ENCODE assay signal across 14 mouse cellular contexts in the genomic region with DNA sequence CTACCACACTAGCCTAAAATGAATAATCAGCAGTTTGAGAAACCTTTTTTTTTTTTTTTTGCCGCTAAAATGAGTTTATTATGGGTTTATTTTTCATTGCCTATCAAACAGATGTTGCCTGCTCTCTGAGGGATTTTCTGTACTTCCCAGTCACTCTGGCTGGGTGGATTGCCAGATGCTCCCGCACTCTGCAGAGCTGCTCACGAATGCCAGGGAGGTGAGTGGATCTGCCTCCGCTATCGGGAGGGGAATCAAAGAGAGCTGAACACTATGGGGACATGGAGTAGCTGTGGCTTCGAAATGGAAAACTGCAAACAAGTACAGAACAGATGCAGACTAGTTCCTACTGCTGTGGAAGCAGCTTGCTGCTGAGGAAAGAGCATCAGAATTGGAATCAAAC.
DNase-seq lines count a peak whose midpoint lies in the region; ATAC-seq and TF ChIP-seq lines count a peak whose summit lies in the region.
"Had no signal": no experiment of that assay in that cellular context is flagged by ENCODE, and none has a peak within 500 bp of the region (broad histone marks: within the 10 kb centered on the region; RNA-seq: fewer than 3 reads in every experiment).

No protein-coding gene starts in this region.

- H3K27me3 ChIP-seq in hindbrain, embryonic 14.5 days (ENCODE audit: control insufficient read depth, insufficient read depth, low read length), result no peaks in the 10 kb centered on the region
- H3K27me3 ChIP-seq in hindbrain, embryonic 12.5 days, result no peaks in the 10 kb centered on the region
- no peaks in the 10 kb centered on the region for H3K27me3 ChIP-seq in embryonic facial prominence, embryonic 15.5 days
- no peaks in the 10 kb centered on the region for H3K27me3 ChIP-seq in limb, embryonic 10.5 days (ENCODE audit: low read depth, poor library complexity, severe bottlenecking)
- H3K27me3 ChIP-seq: lung, embryonic 15.5 days had no signal

- H3K27ac ChIP-seq in hindbrain, embryonic 14.5 days, result no peak overlapping the region
- H3K27ac ChIP-seq in hindbrain, embryonic 12.5 days, result no peak overlapping the region
- no peak overlapping the region; the same call in 1 of the 2 replicates for H3K27ac ChIP-seq in embryonic facial prominence, embryonic 15.5 days (replicated peaks)
- H3K27ac ChIP-seq in limb, embryonic 10.5 days, result no peak overlapping the region
- H3K27ac ChIP-seq: lung, embryonic 15.5 days had no signal

- H3K4me2 ChIP-seq in hindbrain, embryonic 14.5 days (replicated peaks), result no peak overlapping the region
- no peak overlapping the region for H3K4me2 ChIP-seq in hindbrain, embryonic 12.5 days (replicated peaks)
- H3K4me2 ChIP-seq in embryonic facial prominence, embryonic 15.5 days (replicated peaks), result 0 out of 2 replicates have a peak overlapping the region, but pooled peaks have one; percentile 17
- H3K4me2 ChIP-seq: lung, embryonic 15.5 days had no signal

- H3K9me3 ChIP-seq in hindbrain, embryonic 14.5 days (ENCODE audit: control insufficient read depth, low read length), result no peaks in the 10 kb centered on the region
- H3K9me3 ChIP-seq in hindbrain, embryonic 12.5 days (replicated peaks), result no peaks in the 10 kb centered on the region
- H3K9me3 ChIP-seq in embryonic facial prominence, embryonic 15.5 days (replicated peaks), result no peaks in the 10 kb centered on the region
- H3K9me3 ChIP-seq in limb, embryonic 10.5 days (replicated peaks), result no peaks in the 10 kb centered on the region
- H3K9me3 ChIP-seq: lung, embryonic 15.5 days had no signal

- no peaks in the 10 kb centered on the region for H3K36me3 ChIP-seq in hindbrain, embryonic 14.5 days (replicated peaks; ENCODE audit: control insufficient read depth, insufficient read depth)
- no peaks in the 10 kb centered on the region for H3K36me3 ChIP-seq in hindbrain, embryonic 12.5 days
- H3K36me3 ChIP-seq in embryonic facial prominence, embryonic 15.5 days, result no peaks in the 10 kb centered on the region
- H3K36me3 ChIP-seq in limb, embryonic 10.5 days, result no peaks in the 10 kb centered on the region
- H3K36me3 ChIP-seq: lung, embryonic 15.5 days had no signal

- no peak for TF ChIP-seq CTCF in brain, embryonic 14.5 days (IDR thresholded peaks at IDR 0.05; ENCODE audit: borderline replicate concordance, extremely low read depth, insufficient read depth, insufficient read length)

- WGBS in hindbrain, embryonic 14.5 days, result 67% methylated on average over 6 of the region's 6 CpGs
- 63% methylated on average over 6 of the region's 6 CpGs for WGBS in hindbrain, embryonic 12.5 days
- 32% methylated on average over 6 of the region's 6 CpGs for WGBS in embryonic facial prominence, embryonic 15.5 days
- 86% methylated on average over 6 of the region's 6 CpGs for WGBS in limb, embryonic 10.5 days

- no peak for TF ChIP-seq POLR2A in brain, embryonic 14.5 days (IDR thresholded peaks at IDR 0.05; ENCODE audit: borderline replicate concordance, extremely low read depth, insufficient read depth, insufficient read length, poor library complexity, severe bottlenecking)

- ATAC-seq in hindbrain, embryonic 14.5 days (ENCODE audit: low FRiP score), result peak; percentile 87
- ATAC-seq in hindbrain, embryonic 12.5 days (ENCODE audit: low FRiP score), result no peak; the same call in 1 of the 2 replicates
- ATAC-seq in embryonic facial prominence, embryonic 15.5 days (ENCODE audit: insufficient number of reproducible peaks, low FRiP score, low TSS enrichment, low read depth), result 0 out of 2 replicates have a peak, but pooled peaks have one; percentile 39
- ATAC-seq: CD4-positive, CD25-positive, alpha-beta regulatory T cell, adult 4 months; intestine, embryonic 16.5 days had no signal

- no peaks in the 10 kb centered on the region for H3K4me1 ChIP-seq in hindbrain, embryonic 14.5 days (replicated peaks; ENCODE audit: control insufficient read depth, insufficient read depth, low read length)
- no peaks in the 10 kb centered on the region for H3K4me1 ChIP-seq in hindbrain, embryonic 12.5 days
- no peaks in the 10 kb centered on the region for H3K4me1 ChIP-seq in embryonic facial prominence, embryonic 15.5 days
- no peaks in the 10 kb centered on the region for H3K4me1 ChIP-seq in limb, embryonic 10.5 days
- H3K4me1 ChIP-seq: lung, embryonic 15.5 days had no signal

- no peak overlapping the region for H3K4me3 ChIP-seq in hindbrain, embryonic 14.5 days (replicated peaks; ENCODE audit: low read length)
- no peak overlapping the region for H3K4me3 ChIP-seq in hindbrain, embryonic 12.5 days
- no peak overlapping the region for H3K4me3 ChIP-seq in embryonic facial prominence, embryonic 15.5 days (replicated peaks)
- H3K4me3 ChIP-seq in limb, embryonic 10.5 days, result no peak overlapping the region
- H3K4me3 ChIP-seq: lung, embryonic 15.5 days had no signal

- H3K9ac ChIP-seq in hindbrain, embryonic 14.5 days, result no peak overlapping the region
- no peak overlapping the region for H3K9ac ChIP-seq in hindbrain, embryonic 12.5 days
- no peak overlapping the region for H3K9ac ChIP-seq in embryonic facial prominence, embryonic 15.5 days
- H3K9ac ChIP-seq: lung, embryonic 15.5 days had no signal

- DNase-seq in hindbrain, embryonic 14.5 days (ENCODE audit: low spot score), result peak; percentile 54
- DNase-seq in brain, embryonic 14.5 days (ENCODE audit: low read depth), result peak; percentile 68
- peak; percentile 37 to 47 for DNase-seq in layer of hippocampus, postnatal 14 days (ENCODE audit: low spot score in 2 of 2)
- no peak for DNase-seq in limb, embryonic 10.5 days (ENCODE audit: low spot score)
- no peak for DNase-seq in testis, postnatal 10 days (ENCODE audit: low spot score)
- DNase-seq: cerebellum, adult 11-12 months; heart, postnatal 10 days; kidney, postnatal 14 days; liver had no signal

Comparison
In these comparisons a context has a peak if more than half of its experiments do, and no peak if none do; other contexts are left out.
1. DNase-seq: peak in hindbrain, embryonic 14.5 days (single experiment), brain, embryonic 14.5 days (single experiment) and layer of hippocampus, postnatal 14 days (2 of 2); none in limb, embryonic 10.5 days (single experiment) and testis, postnatal 10 days (single experiment).